Mouse (Mus musculus): ENCODE measurements at regions not wholly inside any gene's neighbourhood (a gene's known extent, or its start where the extent isn't known, plus 50 kb on each side); places are given as distances from the start of the nearest gene placed in this dataset.

DNA sequence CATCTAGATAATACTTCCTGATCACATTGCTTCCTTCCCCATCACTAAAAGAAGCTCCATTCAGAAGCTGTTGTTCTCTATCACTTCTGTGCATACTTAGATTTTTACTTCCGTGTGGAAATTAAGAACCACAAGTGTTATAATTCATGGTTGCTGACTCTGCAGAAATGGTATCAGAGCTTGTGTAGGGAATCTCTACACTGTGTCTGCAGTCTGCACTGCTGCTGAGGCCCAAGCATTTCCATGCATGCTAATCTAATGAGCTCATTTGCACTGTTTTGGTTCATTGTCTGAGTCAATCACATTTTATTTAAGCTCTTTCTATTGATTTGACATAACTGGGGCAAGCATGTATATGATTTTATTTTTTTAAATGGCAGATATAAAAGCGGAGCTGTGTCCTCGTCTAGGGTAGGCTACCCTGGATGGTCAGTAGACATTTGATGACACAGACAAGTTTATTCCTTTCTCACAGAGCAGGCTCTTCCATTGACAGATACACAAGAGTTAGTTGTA, 435.0 kb downstream of the Olfm4 start:
- no peak overlapping the region for H3K4me3 ChIP-seq (ENCODE audit: insufficient read depth, low read length)
- TF ChIP-seq POLR2A (IDR thresholded peaks at IDR 0.05; ENCODE audit: low read depth, low read length) (no peak), CTCF (IDR thresholded peaks at IDR 0.05; ENCODE audit: borderline replicate concordance, insufficient read depth, low read length) (no peak)
- no peak overlapping the region for H3K27ac ChIP-seq (ENCODE audit: insufficient read depth, low read length)
- H3K4me1 ChIP-seq (ENCODE audit: control insufficient read depth, insufficient read depth, low read length) = no peaks in the 10 kb centered on the region

- no peak for TF ChIP-seq POLR2A (IDR thresholded peaks at IDR 0.05; ENCODE audit: low read depth, low read length)
- no peak for TF ChIP-seq CTCF (IDR thresholded peaks at IDR 0.05; ENCODE audit: borderline replicate concordance, insufficient read depth, low read length)
- no peak overlapping the region for H3K4me3 ChIP-seq (ENCODE audit: insufficient read depth, low read length)
- H3K27ac ChIP-seq (ENCODE audit: insufficient read depth, low read length) = no peak overlapping the region
- no peaks in the 10 kb centered on the region for H3K4me1 ChIP-seq (ENCODE audit: control insufficient read depth, insufficient read depth, low read length)
These were observed 459.9 kb downstream of the Olfm4 start for GRCm38 (mm10) chr14:80443820-80444219.

DNA sequence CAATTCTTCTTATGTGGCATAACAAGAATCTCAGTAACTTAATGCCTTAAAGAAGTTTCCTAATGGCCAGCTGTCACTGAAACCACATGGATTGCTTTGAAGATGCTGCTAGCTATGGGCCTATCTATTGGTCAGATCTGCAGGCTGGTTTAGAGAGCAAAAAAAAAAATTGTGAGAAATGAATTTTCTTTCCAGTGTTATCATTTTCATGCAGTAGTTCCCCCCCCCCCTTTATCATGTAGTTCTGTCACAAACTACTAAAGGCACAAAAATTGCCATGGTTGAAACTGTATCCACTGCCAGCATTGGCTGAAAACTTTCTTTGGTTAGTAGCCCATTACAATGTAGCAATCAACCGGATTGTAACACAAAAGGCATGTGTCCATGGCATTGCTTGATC, 487.6 kb downstream of the Olfm4 start:
- H3K4me3 ChIP-seq (ENCODE audit: insufficient read depth, low read length) = no peak overlapping the region
- H3K4me1 ChIP-seq (ENCODE audit: control insufficient read depth, insufficient read depth, low read length) = no peaks in the 10 kb centered on the region
- no peak for TF ChIP-seq CTCF (IDR thresholded peaks at IDR 0.05; ENCODE audit: borderline replicate concordance, insufficient read depth, low read length)
- TF ChIP-seq POLR2A (IDR thresholded peaks at IDR 0.05; ENCODE audit: low read depth, low read length) = no peak
- no peak overlapping the region for H3K27ac ChIP-seq (ENCODE audit: insufficient read depth, low read length)

GRCm38 (mm10) chr14:80479918-80480317, 496.0 kb downstream of the Olfm4 start:
- TF ChIP-seq POLR2A (IDR thresholded peaks at IDR 0.05; ENCODE audit: low read depth, low read length) (no peak), CTCF (IDR thresholded peaks at IDR 0.05; ENCODE audit: borderline replicate concordance, insufficient read depth, low read length) (no peak)
- Histone ChIP-seq H3K4me3 (ENCODE audit: insufficient read depth, low read length) (no peak overlapping the region), H3K27ac (ENCODE audit: insufficient read depth, low read length) (no peak overlapping the region), H3K4me1 (ENCODE audit: control insufficient read depth, insufficient read depth, low read length) (no peaks in the 10 kb centered on the region; the same call in 1 of the 2 replicates)

- no peaks in the 10 kb centered on the region; the same call in 1 of the 2 replicates for H3K4me1 ChIP-seq (ENCODE audit: control insufficient read depth, insufficient read depth, low read length)
- no peak overlapping the region for H3K27ac ChIP-seq (ENCODE audit: insufficient read depth, low read length)
- H3K4me3 ChIP-seq (ENCODE audit: insufficient read depth, low read length) = no peak overlapping the region
- TF ChIP-seq CTCF (IDR thresholded peaks at IDR 0.05; ENCODE audit: borderline replicate concordance, insufficient read depth, low read length) = no peak
- no peak for TF ChIP-seq POLR2A (IDR thresholded peaks at IDR 0.05; ENCODE audit: low read depth, low read length)
These were observed 498.9 kb downstream of the Olfm4 start for GRCm38 (mm10) chr14:80482771-80483170.

DNA sequence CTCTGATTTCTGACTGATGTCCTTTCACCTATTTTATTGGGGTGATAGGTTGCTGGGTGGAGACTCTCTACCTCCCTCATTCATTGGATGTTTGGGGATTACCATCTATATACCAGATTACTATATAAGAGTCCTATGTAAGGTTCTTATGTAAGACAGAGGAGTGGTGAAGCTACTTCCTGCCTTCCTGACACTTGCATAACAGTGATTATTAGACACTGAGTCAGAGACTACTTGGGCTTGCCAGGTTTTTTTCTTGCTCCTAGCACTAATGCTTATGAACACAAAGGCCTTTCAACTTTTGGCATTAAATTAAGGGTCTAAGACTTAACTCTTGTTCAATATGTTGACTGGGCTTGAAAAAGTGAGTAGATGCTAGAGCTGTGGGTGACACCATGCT, 500.4 kb downstream of the Olfm4 start:
- Histone ChIP-seq H3K4me1 (ENCODE audit: control insufficient read depth, insufficient read depth, low read length) (no peaks in the 10 kb centered on the region; the same call in 1 of the 2 replicates), H3K27ac (ENCODE audit: insufficient read depth, low read length) (peak overlapping the region; percentile 70), H3K4me3 (ENCODE audit: insufficient read depth, low read length) (no peak overlapping the region)
- no peak for TF ChIP-seq CTCF (IDR thresholded peaks at IDR 0.05; ENCODE audit: borderline replicate concordance, insufficient read depth, low read length)
- no peak for TF ChIP-seq POLR2A (IDR thresholded peaks at IDR 0.05; ENCODE audit: low read depth, low read length)

GRCm38 (mm10) chr14:80485149-80485548, 501.3 kb downstream of the Olfm4 start:
- no peak overlapping the region for H3K4me3 ChIP-seq (ENCODE audit: insufficient read depth, low read length)
- H3K27ac ChIP-seq (ENCODE audit: insufficient read depth, low read length) = no peak overlapping the region
- no peaks in the 10 kb centered on the region; the same call in 1 of the 2 replicates for H3K4me1 ChIP-seq (ENCODE audit: control insufficient read depth, insufficient read depth, low read length)
- TF ChIP-seq CTCF (IDR thresholded peaks at IDR 0.05; ENCODE audit: borderline replicate concordance, insufficient read depth, low read length) (no peak), POLR2A (IDR thresholded peaks at IDR 0.05; ENCODE audit: low read depth, low read length) (no peak)

DNA sequence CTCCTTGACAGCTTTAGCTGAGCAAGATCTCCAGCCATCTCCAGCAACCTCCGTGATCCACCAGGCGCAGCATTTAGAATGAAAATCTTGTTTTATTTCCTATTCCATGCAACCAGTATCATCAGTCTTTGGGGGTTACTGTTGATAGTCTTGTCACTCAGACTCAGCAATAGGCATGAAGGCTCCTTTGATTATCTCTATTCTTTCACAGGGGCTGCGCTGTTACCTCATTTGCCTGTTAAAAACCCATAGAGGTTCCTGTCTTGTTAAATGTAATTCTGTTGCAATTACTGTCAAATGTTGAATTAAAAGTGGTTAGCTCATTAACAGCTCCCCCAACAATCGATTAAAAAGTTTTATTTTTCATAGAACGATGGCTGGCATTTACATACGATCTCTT, 502.7 kb downstream of the Olfm4 start:
- H3K27ac ChIP-seq (ENCODE audit: insufficient read depth, low read length) = no peak overlapping the region
- no peak overlapping the region for H3K4me3 ChIP-seq (ENCODE audit: insufficient read depth, low read length)
- H3K4me1 ChIP-seq (ENCODE audit: control insufficient read depth, insufficient read depth, low read length) = no peaks in the 10 kb centered on the region; the same call in 1 of the 2 replicates
- no peak for TF ChIP-seq CTCF (IDR thresholded peaks at IDR 0.05; ENCODE audit: borderline replicate concordance, insufficient read depth, low read length)
- TF ChIP-seq POLR2A (IDR thresholded peaks at IDR 0.05; ENCODE audit: low read depth, low read length) = no peak

DNA sequence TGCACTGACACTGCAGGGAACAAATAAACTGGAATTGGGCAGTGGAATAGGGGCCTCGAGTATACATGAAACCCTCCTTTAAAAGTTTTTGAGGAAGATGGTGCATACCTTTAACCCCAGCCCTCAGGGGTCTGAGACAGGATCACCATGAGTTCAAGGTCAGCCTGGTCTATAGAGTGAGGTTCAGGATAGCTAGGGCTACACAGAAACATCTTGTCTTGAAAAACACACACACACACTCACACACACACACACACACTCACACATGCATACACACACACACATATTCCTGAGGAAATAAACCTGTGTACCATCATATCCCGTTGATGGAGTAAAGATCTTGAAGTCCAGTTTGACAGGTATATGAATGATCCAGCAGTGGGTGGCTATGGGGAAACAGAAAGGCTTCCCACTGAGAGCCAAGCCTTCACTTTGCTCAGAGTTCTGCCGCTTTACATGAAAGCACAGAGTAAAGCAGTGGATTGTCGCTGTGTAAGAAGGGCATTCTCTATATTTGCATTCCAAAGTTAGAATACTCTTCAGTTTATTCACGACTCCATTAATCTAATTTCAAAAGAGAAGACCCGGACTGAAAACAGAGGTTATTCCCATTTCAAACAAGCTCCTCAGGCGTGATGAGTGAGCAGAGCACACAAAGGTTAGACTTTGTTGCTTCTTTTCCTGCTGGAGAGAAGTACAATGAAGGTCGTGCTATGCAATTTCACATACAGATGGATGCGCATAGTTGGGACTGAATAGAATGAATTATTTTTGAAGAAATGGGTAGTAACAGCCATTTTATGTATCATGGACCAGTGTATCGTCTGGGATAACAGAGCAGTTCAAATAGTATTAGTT, 508.4 kb downstream of the Olfm4 start:
- no peak overlapping the region for H3K27ac ChIP-seq (ENCODE audit: insufficient read depth, low read length)
- no peak for TF ChIP-seq POLR2A (IDR thresholded peaks at IDR 0.05; ENCODE audit: low read depth, low read length)
- H3K4me3 ChIP-seq (ENCODE audit: insufficient read depth, low read length) = no peak overlapping the region
- H3K4me1 ChIP-seq (ENCODE audit: control insufficient read depth, insufficient read depth, low read length) = no peaks in the 10 kb centered on the region

DNA sequence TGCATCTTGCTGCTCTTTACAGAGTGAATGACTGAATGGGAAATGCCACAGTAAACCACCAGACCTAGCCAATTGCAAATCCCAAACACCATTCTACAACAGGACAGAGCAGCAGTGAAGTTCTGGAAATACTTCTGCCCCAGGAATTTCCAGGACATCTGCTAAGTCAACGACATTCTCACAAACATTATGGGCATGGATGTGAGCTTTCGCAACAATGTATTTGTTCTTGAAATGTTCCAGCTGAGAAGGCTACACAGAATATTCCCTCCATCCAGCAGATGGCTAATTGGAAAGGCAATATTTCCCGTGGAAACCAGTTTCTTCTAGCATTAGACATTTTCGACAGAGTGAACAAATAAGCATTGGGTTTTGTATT, 509.0 kb downstream of the Olfm4 start:
- TF ChIP-seq POLR2A (IDR thresholded peaks at IDR 0.05; ENCODE audit: low read depth, low read length) (no peak), CTCF (IDR thresholded peaks at IDR 0.05; ENCODE audit: borderline replicate concordance, insufficient read depth, low read length) (no peak)
- Histone ChIP-seq H3K27ac (ENCODE audit: insufficient read depth, low read length) (no peak overlapping the region), H3K4me1 (ENCODE audit: control insufficient read depth, insufficient read depth, low read length) (no peaks in the 10 kb centered on the region), H3K4me3 (ENCODE audit: insufficient read depth, low read length) (no peak overlapping the region)
